Mouse (Mus musculus) CD8-positive naive resting alpha-beta T cell, adult 2 months (primary cell): ENCODE measurements around the gene Ptprs.

ENCODE experiments used
- DNase-seq, 2 experiments: peaks; one replicate each; pipeline ENCODE4 v3.0.0; 2022; ENCODE audit warnings: low read depth in 2 of 2, low spot score in 2 of 2

Ptprs gene

DNA sequence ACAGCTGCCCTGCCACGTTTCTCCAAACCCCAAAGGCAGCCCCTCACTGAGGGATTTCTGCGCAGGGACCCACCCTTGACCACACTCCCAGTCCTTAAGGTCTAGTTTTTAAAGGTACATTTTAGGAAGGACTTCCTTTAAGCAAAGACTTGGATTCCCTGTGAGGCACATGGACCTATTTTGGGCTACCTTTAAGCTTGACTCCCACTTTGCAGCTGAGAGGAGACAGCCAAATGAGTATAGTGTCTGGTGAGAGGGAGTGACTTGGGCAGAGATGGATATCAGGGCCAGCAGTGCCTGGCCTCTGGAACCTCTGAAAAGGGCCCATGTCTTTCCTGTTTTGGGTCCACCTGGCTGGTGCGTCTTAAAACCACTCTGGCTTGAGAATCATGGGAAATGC, 50.3 kb downstream of the Ptprs start:
- DNase-seq: no peak

DNA sequence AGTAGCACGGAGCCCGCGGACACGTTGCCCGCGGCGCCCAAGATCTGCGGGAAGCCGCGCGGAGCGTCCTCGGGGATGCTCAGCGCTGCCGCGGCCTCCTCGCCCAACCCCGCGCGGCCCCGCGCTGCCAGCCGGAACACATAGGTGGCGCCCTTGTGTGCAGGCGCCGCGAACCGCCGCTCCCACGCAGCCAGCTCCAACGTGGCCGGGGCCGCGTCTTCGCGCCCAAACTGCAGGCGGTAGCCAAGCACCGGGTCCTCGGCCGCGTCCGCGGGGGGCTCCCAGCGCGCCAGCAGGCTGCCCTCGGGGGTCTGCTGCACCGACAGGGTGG, 50.7 kb downstream of the Ptprs start:
- DNase-seq: peak; percentile 81 to 87

DNA sequence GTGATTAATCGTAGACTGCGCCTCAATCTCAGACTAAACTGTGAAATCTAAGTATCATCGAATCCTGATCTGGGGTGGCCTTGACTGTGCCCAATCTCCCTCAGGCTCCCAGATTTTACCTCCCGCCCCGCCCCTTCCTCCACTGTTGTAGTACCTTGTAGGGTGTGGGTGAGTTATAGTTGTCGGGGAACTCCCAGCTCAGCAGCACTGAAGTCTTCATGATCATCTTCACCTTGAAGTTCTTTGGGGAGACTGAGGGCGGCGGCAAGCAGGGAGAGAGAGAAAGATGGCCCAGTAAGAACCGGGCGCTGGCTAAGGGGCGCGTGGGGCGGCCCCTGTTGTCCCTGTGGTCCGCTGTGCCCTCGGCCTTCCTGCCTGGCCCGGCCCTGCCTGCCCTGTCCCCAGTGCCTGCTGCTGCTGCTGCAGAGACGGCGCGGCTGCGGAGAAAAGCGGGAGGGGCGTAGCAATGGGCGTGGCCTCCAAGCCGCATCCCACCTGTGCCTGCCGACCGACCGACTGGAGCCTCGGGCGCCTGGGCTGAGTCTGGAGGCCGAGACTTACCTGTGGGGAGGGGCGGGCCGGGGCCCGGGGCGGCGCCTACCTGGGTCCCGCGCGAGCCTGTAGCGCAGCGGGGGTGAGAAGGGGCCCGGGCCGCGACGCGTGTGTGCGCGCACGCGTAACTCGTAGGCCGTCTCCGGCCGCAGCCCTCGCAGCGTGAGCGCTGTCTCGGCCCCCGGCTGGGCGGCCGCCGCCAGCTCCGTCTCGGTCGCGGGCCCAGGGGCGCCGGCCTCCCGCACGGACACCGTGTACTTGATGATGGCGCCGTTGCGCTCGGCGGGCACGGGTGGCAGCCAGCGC, 51.3 kb downstream of the Ptprs start:
- DNase-seq: peak; percentile 27 to 44

DNA sequence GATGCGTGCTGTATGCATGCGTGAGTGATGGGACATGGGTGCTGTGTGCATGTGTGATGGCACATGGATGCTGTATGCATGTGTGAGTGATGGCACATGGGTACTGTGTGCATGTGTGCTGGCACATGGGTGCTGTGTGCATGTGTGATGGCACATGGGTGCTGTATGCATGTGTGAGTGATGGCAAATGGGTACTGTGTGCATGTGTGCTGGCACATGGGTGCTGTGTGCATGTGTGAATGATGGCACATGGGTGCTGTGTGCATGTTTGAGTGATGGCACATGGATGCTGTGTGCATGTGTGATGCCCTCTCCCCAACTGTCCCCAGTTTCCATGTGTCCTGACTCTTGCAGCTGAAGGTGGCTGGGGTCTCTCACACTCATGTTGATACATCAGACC, 56.3 kb downstream of the Ptprs start:
- DNase-seq: no peak

DNA sequence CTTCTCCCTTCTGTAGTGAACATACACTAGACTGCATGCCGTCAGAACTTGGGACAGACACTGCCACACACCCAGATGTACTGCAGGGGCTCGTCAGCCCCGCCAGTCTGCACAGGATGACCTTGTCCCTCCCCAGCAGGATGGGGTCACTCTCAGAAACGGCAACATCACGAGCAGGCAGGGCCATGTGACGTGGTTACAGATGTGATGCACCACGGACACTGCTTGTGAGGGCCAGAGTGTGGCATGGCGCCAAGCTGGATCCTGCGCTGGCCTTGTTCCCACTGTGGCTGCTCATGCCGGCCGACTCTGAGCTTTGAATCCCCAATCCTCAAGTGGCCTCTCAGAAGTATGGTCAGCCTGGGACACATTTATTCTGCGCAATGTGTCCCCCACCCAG, 58.0 kb downstream of the Ptprs start:
- no peak for DNase-seq

DNA sequence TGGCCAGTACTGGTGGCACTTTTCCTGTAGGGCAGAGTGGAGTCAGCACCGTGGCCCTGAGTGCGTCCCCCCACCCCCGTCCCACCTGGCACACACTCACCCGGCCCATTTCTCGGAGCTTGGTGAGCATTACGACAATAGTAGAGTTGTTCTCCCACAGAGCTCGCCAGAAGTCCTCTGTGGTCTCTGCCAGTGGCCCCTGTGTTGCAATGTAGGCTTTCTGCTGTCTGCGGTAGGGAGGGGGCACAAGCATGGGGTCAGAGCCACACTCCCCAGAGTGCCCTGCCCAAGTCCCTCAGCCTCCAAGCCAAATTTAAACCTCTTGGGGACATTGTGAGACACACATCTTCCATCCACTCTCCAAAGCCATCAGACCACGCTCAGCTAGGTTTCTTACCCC, 61.5 kb downstream of the Ptprs start:
- DNase-seq: no peak

DNA sequence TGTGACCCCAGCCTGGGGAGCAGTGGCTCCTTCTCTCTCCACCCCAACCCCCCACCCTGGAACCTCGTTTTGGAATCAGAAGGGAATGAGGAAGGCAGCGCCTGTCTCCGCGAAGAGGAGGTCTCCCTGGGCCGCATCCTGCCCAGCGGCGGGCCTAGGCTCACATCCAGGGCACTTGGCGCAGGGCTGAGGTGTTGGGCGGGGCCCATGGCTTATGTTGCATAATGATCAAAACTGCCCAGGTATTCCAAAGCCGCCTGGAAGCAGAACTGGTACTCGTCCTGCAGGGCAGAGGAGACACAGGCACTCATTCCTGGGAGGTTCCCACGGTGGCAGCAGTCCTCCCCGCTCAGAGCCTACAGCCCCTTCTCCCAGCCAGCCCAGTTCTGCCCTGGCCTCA, 63.2 kb downstream of the Ptprs start:
- no peak for DNase-seq

DNA sequence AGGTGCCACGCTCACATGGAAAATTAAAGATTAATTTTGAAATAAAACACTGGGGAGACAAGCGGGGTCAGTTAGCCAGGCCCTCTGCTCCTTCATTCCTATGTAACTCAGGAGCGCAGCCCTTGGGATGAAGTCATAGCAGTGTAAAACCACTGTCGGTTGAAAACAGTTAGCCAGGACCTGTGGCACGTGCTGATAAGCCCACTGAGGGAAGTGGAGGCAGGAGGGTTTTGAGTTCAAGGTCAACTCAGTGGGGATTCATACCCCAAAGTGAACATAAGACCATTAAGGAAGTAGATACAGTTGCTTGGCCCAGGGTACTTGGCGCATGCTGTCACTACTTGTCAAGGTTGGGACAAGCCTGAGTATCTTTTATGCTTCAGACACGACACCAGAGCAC, 64.8 kb downstream of the Ptprs start:
- DNase-seq: no peak

DNA sequence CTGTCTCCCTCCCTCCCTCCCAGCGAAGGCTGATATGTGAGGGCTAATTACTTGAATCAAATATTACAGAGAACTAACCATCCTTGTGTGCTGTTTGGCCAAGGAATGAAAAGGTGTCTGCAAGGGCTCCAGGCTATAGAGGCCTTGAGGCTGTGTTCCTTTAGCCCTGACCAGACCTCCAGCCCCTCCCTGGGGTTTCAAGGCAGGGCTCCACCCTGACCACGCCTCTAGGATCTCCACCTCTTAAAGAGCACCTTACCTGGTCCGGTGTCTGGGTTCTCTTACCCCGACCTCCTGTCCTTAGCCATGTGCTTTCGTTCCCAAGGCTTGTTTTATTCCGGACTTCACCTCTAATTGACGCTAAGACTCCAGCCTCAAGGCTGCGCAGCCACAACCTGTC, 66.5 kb downstream of the Ptprs start:
- no peak for DNase-seq

DNA sequence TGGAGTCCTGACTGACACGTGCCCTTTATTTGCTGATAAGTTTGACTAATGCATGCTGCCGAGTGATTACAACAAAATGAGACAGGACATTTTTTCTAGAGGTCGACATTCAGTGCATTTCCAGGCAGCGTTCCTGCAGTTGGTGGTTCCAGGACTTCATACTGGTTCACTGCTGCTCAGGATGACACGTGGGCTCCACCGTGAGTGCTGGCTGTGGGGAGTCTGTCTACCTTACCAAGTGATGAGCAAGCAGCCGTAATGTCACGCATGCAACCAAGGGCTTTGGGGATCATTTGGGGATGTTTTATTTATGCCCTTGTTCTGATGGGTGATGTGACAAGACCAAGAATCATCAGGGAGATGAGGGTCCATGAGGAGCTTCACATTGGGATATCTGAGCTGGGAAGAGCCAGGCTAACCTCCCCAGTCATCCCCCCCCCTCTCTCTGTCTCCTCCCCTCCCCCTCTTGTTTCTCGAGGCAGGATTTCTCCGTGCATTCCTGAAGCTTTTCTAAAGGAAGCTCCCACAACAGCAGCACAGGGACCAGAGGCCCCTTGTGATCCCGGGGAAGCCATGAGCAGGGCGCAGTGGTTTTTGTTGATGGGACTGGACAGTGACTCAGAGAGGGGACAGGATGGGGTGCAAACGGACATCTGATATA, 67.2 kb downstream of the Ptprs start:
- no peak for DNase-seq

DNA sequence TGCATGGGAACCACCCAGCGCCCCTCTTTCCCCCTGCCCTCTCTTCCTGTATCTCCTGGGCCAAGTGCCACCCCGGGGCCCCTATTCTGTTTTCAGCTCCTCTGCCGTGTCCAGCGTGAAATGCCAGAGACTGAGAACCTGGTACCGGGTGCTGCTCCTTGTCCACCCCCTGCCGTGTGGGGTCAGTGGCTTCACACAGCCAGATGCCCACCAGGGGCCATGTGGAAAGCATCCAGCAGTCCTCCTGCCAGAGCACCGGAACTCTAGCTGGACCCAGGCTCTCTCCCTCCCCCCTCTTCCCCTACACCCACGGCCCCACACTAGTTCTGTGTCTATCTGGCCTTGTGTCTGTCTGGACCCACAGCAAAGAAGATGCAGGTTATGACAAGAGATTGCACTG, 68.9 kb downstream of the Ptprs start:
- no peak for DNase-seq

DNA sequence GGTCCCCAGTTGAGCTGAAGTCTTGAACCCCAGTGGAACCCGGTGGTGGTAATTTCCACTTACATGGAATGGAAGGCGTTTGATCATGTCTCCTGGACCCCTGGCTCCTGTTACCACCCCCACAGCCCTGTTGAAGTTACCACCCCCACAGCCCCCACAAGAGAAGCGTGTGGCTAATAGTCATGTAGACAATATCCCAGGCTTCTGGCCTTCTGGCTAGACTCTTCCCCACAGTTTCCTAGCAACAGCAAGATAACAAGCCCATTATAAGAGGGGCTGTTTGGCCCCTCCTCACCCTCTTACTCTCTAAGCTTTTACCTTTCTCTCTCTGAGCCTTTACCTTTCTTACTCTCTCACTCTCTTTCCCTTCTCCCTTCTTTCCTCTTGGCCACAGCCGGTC, 69.4 kb downstream of the Ptprs start:
- no peak for DNase-seq

DNA sequence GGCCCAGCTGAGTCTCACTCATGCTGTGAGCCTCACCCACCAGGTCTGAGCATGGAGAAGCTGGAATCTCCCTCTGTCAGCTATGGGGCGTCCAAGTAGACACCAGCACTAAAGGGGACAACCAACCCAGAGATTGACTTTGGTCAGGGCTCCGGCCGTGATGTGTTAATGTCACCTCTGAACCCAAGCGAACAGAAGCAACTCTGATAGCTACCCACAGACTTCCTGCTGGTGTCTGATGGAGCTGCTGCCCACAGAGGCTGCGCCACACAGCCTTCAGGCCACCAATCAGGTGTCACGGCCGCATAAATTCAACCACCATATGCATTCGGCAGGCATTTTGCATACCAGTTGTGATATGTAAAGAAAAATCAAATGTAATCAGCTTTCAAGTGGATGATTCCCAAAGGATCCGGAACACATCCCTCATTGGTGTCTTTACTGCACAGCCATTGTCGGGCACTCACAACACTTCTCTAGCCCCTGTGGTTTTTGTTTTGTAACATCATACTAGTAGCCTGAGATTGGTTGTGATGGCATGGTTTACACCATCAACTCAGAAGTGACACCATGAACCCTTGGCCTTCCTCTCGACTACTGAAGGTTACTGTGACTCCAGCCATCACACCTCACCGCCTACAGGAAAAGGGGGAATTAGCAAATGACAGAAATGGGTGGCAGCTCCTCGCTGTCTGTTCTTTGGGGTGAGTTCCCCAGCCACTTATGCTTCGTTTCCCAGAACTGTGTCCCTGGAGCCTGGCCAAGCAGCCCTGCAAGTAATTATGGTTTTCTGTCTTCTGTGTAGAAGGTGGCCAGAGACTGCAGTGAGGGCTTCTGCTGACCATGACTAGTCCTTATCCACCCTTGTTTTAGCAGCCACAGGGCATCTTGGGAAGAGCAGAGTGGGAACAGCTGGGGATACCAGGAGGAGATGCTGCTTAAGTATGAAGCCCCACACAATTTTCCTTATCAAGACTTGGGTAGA, 70.1 kb downstream of the Ptprs start:
- DNase-seq: no peak

DNA sequence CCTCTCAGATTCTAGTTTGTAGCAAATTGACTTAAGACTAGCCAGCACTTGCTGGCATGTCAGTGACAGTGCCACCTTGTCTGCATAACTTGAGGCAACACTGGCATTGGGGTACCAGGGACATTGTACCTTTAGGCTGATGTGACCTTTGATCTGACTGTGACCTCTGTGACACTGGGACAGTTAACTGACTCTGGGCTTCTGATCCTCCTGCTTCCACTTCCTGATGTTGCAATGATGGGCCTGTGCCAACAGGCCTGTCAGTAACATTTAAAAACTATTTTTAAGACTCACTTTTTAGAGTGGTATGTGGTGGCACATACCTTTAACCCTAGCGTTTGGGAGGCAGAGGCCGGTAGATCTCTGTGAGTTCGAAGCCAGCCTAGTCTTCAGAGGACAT, 70.9 kb downstream of the Ptprs start:
- no peak for DNase-seq

DNA sequence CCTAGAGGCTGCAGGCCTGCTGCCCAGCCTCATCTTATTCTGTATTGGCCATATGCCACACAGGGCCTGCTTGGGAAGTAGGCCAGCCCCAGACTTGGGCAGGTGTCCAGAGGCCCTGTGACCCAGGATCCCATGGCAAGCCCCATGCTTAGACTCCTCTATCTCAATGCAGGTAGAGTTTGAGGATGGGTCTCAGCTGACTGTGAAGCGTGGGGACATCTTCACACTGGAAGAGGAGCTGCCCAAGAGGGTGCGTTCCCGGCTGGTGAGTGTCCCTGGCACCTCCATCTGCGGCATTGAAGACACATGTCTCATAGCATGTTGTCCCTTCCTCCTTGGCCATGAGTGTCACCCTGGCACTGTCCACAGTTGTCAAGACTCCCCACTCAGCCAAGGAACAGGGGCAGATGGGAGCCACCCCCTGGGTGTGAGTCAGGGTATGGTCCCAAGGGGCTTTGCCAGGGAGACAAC, 75.2 kb downstream of the Ptprs start:
- no peak for DNase-seq

DNA sequence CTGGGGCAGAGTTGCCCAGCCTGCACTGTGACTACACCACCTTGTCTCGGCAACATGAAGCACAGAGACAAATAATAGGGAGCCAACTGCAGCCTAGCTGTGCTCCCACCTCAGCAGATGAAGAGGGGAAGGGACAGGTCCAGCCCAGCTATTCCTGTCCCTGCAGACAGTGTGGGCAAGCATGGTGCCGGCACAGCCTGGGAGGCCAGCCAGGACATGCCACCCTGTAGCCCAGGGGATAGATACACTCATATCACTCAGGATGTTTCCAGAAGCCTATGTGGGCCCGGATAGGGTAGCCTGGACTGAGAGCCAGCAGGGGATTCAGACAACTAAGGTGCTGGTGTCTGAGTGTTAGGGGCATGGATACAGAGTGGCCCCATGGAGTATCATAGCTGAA, 76.1 kb downstream of the Ptprs start:
- no peak for DNase-seq

DNA sequence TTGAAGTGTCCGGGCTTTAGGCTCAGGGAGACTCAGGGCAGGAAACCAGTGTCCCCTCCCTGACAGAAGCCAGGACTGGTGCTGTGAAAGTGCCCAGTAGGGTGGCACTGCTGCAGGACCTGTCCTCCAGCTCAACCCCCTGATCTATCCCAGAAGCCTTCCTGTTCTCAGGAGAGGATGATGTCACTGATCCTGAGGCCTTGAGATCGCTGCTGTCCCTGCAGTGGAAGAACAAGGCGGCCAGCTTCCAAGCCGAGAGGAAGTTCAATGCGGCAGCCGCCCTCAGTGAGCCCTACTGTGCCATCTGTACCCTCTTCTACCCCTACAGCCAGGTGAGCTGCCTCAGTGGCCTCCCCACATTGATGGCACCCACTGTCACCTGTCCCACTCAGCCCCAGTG, 80.2 kb downstream of the Ptprs start:
- DNase-seq: no peak

DNA sequence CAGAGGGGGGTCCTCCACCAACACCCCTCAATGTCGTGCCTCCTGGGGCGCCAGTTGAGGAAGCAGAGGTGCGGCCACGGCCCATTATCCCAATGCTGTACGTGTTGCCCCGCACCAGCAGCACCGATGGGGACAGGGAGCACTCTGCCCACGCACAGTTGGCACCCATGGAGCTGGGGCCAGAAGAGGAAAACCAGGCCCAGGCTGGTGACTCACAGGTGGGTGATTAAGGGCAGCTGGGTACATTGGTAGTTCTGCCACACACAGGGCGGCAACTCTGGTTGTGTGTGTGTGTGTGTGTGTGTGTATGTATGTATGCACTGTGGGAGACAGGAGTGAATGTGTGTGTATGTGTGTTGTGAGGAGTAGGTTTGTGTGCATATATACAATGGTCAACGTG, 82.4 kb downstream of the Ptprs start:
- DNase-seq: no peak

DNA sequence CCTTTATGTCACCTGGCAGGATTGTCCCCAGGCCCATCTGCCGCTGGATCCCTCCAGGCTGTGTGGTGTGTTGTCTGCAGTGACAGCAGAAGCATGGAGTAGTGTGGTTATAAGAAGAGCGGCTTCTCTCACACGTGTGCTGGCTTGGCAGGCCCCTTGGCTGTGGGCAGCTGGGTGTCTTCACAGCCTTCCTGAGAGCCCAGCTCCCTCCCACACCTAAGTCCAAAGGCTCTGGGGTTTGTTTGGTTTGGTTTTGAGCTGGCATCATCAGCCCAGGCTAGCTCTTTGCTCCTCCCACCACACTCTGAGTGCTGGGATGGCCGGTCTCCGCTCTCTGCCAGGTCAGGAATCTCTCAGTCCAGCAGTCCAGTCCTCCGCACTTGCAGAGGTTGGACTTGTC, 83.0 kb downstream of the Ptprs start:
- no peak for DNase-seq

DNA sequence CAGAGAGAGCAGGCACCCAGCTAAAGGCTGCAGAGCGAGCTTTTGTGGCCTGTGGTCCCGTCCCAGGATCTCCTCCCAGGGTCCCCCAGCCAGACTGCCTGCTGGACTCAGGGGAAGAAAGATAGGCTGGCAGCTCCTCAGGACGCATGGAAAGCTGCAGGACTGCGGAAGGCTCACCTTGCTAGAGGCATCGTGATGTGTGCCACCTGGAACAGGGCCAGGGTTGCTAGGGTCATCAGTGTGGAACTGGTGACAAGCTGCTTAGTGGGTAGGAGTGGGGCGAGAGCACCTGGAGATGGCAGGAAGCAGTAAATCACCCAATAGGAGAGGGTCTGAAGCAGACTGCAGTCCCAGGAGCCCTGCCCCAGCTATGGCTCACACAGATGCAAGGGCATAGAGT, 88.7 kb downstream of the Ptprs start:
- DNase-seq: no peak

DNA sequence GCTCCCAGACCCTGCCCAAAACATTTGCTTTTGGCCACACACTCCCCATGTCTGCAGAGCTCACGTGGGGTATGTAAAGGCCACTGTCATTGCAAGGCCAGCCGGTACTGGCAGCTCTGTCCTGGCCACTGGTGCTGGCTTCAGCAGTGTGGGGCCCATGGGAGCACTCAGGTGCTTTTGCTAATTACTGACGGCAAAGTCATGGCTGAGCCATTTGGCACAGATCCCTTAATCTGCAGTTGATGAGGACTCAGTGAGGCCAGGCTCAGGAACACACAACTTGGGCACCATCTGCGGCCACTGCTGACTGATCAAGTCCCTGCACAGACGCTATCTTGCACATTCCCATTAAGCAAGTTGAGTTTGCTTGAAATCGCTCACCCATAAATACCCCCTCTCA, 91.4 kb downstream of the Ptprs start:
- no peak for DNase-seq

DNA sequence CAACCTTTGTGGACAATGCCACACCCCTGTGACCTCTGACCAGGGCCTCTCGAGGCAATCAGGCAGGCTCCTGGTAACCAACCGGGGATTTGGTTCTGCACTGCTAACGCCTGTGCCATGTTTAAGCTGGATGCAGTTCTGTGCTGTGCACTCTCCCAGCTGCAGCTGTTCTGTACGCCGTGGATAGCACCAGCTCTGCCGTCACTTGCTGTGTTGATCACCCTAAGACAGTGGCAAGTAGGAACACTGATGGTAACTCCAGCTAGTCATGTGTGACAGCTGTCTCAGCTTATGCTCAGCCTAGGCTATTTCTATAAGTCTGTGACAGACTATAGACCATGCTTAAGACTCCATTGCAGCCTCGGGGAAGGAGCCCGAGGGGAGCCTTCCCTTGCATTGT, 93.3 kb downstream of the Ptprs start:
- DNase-seq: no peak
